Mouse (Mus musculus): ENCODE results near the gene Ddx59.

The Ddx59 gene

GRCm38 (mm10) chr1:136449541-136449940, 34.5 kb downstream of the Ddx59 start:
- no peak for DNase-seq (ENCODE audit: low spot score in 2 of 2)

GRCm38 (mm10) chr1:136450206-136450605, 35.1 kb downstream of the Ddx59 start:
- no peak for DNase-seq (ENCODE audit: low spot score in 2 of 2)

GRCm38 (mm10) chr1:136452421-136452820, 37.4 kb downstream of the Ddx59 start:
- no peak for DNase-seq (ENCODE audit: low spot score in 2 of 2)

- no peak for DNase-seq (ENCODE audit: low spot score in 2 of 2)
Measured at GRCm38 (mm10) chr1:136455756-136456585, 40.9 kb downstream of the Ddx59 start.

GRCm38 (mm10) chr1:136456741-136457140, 41.7 kb downstream of the Ddx59 start:
- DNase-seq (ENCODE audit: low spot score in 2 of 2): no peak

- DNase-seq (ENCODE audit: low spot score in 2 of 2): no peak
Measured at GRCm38 (mm10) chr1:136457403-136457802, 42.3 kb downstream of the Ddx59 start.

- DNase-seq (ENCODE audit: low spot score in 2 of 2): peak in 1 of 2 experiments; percentile 41
Measured at GRCm38 (mm10) chr1:136458691-136459245, 43.7 kb downstream of the Ddx59 start.

GRCm38 (mm10) chr1:136462443-136462842, 47.4 kb downstream of the Ddx59 start:
- no peak for DNase-seq (ENCODE audit: low spot score in 2 of 2)

GRCm38 (mm10) chr1:136465168-136465567, 50.1 kb downstream of the Ddx59 start:
- DNase-seq (ENCODE audit: low spot score in 2 of 2): no peak

- DNase-seq (ENCODE audit: low spot score in 2 of 2): peak; percentile 93 to 94
Measured at GRCm38 (mm10) chr1:136466143-136466811, 51.2 kb downstream of the Ddx59 start, which contains the start of gene Kif14. Kif14 (plus strand) TSS chr1:136466343.

- no peak for DNase-seq (ENCODE audit: low spot score in 2 of 2)
Measured at GRCm38 (mm10) chr1:136469408-136469807, 54.3 kb downstream of the Ddx59 start.

GRCm38 (mm10) chr1:136470471-136470870, 55.4 kb downstream of the Ddx59 start:
- no peak for DNase-seq (ENCODE audit: low spot score in 2 of 2)
